In genomic region chr7:112413286-112413685, GRCm38 (mm10) we compare ENCODE assay signal across 27 mouse cellular contexts. TPM values are rescaled to one million over a fixed set of nuclear protein-coding genes. Genes with fewer than 3 reads are reported as not detected.
DNase-seq lines count a peak whose midpoint lies in the region; ATAC-seq and TF ChIP-seq lines count a peak whose summit lies in the region.
"Had no signal": no experiment of that assay in that cellular context is flagged by ENCODE, and none has a peak within 500 bp of the region (broad histone marks: within the 10 kb centered on the region; RNA-seq: fewer than 3 reads in every experiment).

No protein-coding gene starts in this region.

- H3K27me3 ChIP-seq in kidney, embryonic 14.5 days (ENCODE audit: control insufficient read depth, insufficient read depth, low read length), result no peaks in the 10 kb centered on the region
- H3K27me3 ChIP-seq in kidney, postnatal 0 days (ENCODE audit: insufficient read depth, low read length), result no peaks in the 10 kb centered on the region
- H3K27me3 ChIP-seq: CH12.LX; heart, embryonic 12.5 days; Patski had no signal

- no peaks in the 10 kb centered on the region for H3K36me3 ChIP-seq in kidney, embryonic 14.5 days (ENCODE audit: control insufficient read depth, insufficient read depth, low read length)
- no peaks in the 10 kb centered on the region for H3K36me3 ChIP-seq in kidney, postnatal 0 days (ENCODE audit: insufficient read depth, low read length)
- H3K36me3 ChIP-seq: forebrain, embryonic 10.5 days; G1E; heart, embryonic 12.5 days; heart, embryonic 15.5 days; hindbrain, embryonic 10.5 days; hindbrain, embryonic 13.5 days had no signal

- no peak for TF ChIP-seq CTCF in kidney, postnatal 0 days (IDR thresholded peaks at IDR 0.05; ENCODE audit: low read depth)

- ATAC-seq in kidney, embryonic 14.5 days (ENCODE audit: low FRiP score, low TSS enrichment), result no peak
- ATAC-seq in kidney, postnatal 0 days (replicated peaks; ENCODE audit: low FRiP score, low read depth), result no peak
- ATAC-seq: forebrain, embryonic 13.5 days; forebrain, embryonic 16.5 days; Patski had no signal

- H3K9me3 ChIP-seq in kidney, embryonic 14.5 days (ENCODE audit: control insufficient read depth, low read length), result no peaks in the 10 kb centered on the region
- H3K9me3 ChIP-seq in kidney, postnatal 0 days (replicated peaks; ENCODE audit: low read length), result no peaks in the 10 kb centered on the region
- H3K9me3 ChIP-seq: forebrain, embryonic 10.5 days; forebrain, embryonic 13.5 days; heart, embryonic 12.5 days; heart, embryonic 15.5 days; hindbrain, embryonic 10.5 days; hindbrain, embryonic 13.5 days had no signal

- peaks cover 31% of the 10 kb centered on the region for H3K4me1 ChIP-seq in kidney, embryonic 14.5 days (ENCODE audit: control insufficient read depth, insufficient read depth, low read length)
- H3K4me1 ChIP-seq in kidney, postnatal 0 days (replicated peaks; ENCODE audit: insufficient read depth, low read length), result peaks cover 12% of the 10 kb centered on the region; the same call in 1 of the 2 replicates

- peak; percentile 29 for DNase-seq in kidney, adult 18-20 months
- DNase-seq in kidney, postnatal 14 days, result no peak
- DNase-seq in kidney, adult 8-10 months, result peak; percentile 33 to 52
- DNase-seq in kidney, postnatal 0 days (ENCODE audit: low spot score), result no peak
- no peak for DNase-seq in frontal cortex, postnatal 10 days (ENCODE audit: low spot score in 2 of 2)
- DNase-seq in right cerebral cortex, postnatal 4 days, result no peak
- DNase-seq: adrenal gland, postnatal 10 days; adrenal gland, postnatal 36 days; B cell, adult 2 months; cerebellum, adult 18-20 months; cerebellum, adult 9-10 months; cerebellum, postnatal 14 days; gastrocnemius, postnatal 25 days; heart, adult 18-20 months; heart, postnatal 10 days; heart, postnatal 36 days had no signal

- H3K27ac ChIP-seq in kidney, embryonic 14.5 days (ENCODE audit: low read depth, low read length), result peak overlapping the region; percentile 32; the same call in 1 of the 2 replicates
- H3K27ac ChIP-seq in kidney, postnatal 0 days, result peak overlapping the region; percentile 36; the same call in 1 of the 2 replicates
- H3K27ac ChIP-seq: forebrain, embryonic 10.5 days; forebrain, embryonic 13.5 days; heart, embryonic 15.5 days; hindbrain, embryonic 10.5 days; hindbrain, embryonic 13.5 days had no signal

- 69% methylated on average over 6 of the region's 6 CpGs for whole genome bisulfite sequencing in kidney, embryonic 14.5 days
- WGBS in kidney, postnatal 0 days, result 61% methylated on average over 6 of the region's 6 CpGs

- H3K4me3 ChIP-seq in kidney, embryonic 14.5 days (ENCODE audit: low read length), result no peak overlapping the region
- H3K4me3 ChIP-seq in kidney, postnatal 0 days (replicated peaks; ENCODE audit: low read depth, low read length), result no peak overlapping the region
- H3K4me3 ChIP-seq: forebrain, embryonic 10.5 days; forebrain, embryonic 13.5 days; heart, embryonic 12.5 days; heart, embryonic 15.5 days; hindbrain, embryonic 10.5 days; hindbrain, embryonic 13.5 days had no signal

- H3K4me2 ChIP-seq in kidney, embryonic 14.5 days (replicated peaks; ENCODE audit: low read depth, low read length), result no peak overlapping the region
- H3K4me2 ChIP-seq in kidney, postnatal 0 days (ENCODE audit: low read length), result no peak overlapping the region
- H3K4me2 ChIP-seq: forebrain, embryonic 13.5 days; heart, embryonic 12.5 days; heart, embryonic 15.5 days; hindbrain, embryonic 13.5 days had no signal

- no peak overlapping the region for H3K9ac ChIP-seq in kidney, embryonic 14.5 days (ENCODE audit: low read depth, low read length)
- H3K9ac ChIP-seq in kidney, postnatal 0 days (ENCODE audit: low read depth, low read length), result no peak overlapping the region
- H3K9ac ChIP-seq: forebrain, embryonic 13.5 days; heart, embryonic 12.5 days; heart, embryonic 15.5 days; hindbrain, embryonic 13.5 days had no signal

RNA-seq across cellular contexts. Expression of gene Parva, which starts 14.0 kb away (rescaled TPM):
- polyA plus RNA-seq in kidney, embryonic 14.5 days (2014; fragmentation: Nextera tagmentation; extraction: Ambion mirVana), result 53.4 and 92.8 TPM in 2 replicates
- 80.2 and 93.0 TPM in 2 replicates for polyA plus RNA-seq in kidney, postnatal 0 days (2015; fragmentation: Nextera tagmentation; extraction: Ambion mirVana)
- polyA plus RNA-seq: G1E had no signal

Comparison
In these comparisons a context has a peak if more than half of its experiments do, and no peak if none do; other contexts are left out.
1. DNase-seq: peak in kidney, adult 18-20 months (single experiment) and kidney, adult 8-10 months (2 of 2); none in kidney, postnatal 14 days (single experiment), kidney, postnatal 0 days (single experiment), frontal cortex, postnatal 10 days (0 of 2) and right cerebral cortex, postnatal 4 days (single experiment).